Mouse (Mus musculus) limb, embryonic 14.5 days (tissue): ENCODE data around the gene Psme3. TPM values are rescaled to one million over a fixed set of nuclear protein-coding genes. Genes with fewer than 3 reads are reported as not detected.

Source experiments
- ATAC-seq: fragments of 200-750 bp; cut with Nextera tagmentation; 2 replicates; pipeline ENCODE4 v1.8.0; 2017; ENCODE audit warnings: low read depth, moderate number of reproducible peaks, moderate TSS enrichment; ENCODE audit not compliant: low FRiP score
- DNase-seq: peaks from one replicate; pipeline ENCODE4 v3.0.0-alpha.2; 2015; ENCODE audit warnings: low spot score
- H3K27ac ChIP-seq: fragments of 300-500 bp; sonication (generic); replicated peaks from 2 replicates; pipeline ENCODE4 v1.5.1; 2014; ENCODE audit warnings: low read depth, mild to moderate bottlenecking, low read length, moderate library complexity, mixed read lengths
- H3K27me3 ChIP-seq: fragments of 300-500 bp; sonication (generic); 2 replicates; pipeline ENCODE4 v1.6.1; 2014; ENCODE audit warnings: low read length, mixed read lengths; ENCODE audit not compliant: control insufficient read depth, insufficient read depth
- H3K36me3 ChIP-seq: fragments of 300-500 bp; sonication (generic); 2 replicates; pipeline ENCODE4 v1.6.1; 2014; ENCODE audit warnings: mild to moderate bottlenecking, low read length, moderate library complexity, mixed read lengths; ENCODE audit not compliant: control insufficient read depth, insufficient read depth
- H3K4me1 ChIP-seq: fragments of 300-500 bp; sonication (generic); 2 replicates; pipeline ENCODE4 v1.6.1; 2014; ENCODE audit warnings: antibody characterized with exemption, low read length, mixed read lengths; ENCODE audit not compliant: control insufficient read depth, insufficient read depth
- H3K4me2 ChIP-seq: fragments of 300-500 bp; sonication (generic); replicated peaks from 2 replicates; pipeline ENCODE4 v1.6.1; 2014; ENCODE audit warnings: low read depth, mild to moderate bottlenecking, low read length, moderate library complexity; ENCODE audit not compliant: severe bottlenecking
- H3K4me3 ChIP-seq: fragments of 300-500 bp; sonication (generic); replicated peaks from 2 replicates; pipeline ENCODE4 v1.5.1; 2014; ENCODE audit warnings: low read length
- H3K9ac ChIP-seq: fragments of 300-500 bp; sonication (generic); 2 replicates; pipeline ENCODE4 v1.6.1; 2014; ENCODE audit warnings: mild to moderate bottlenecking, low read depth, low read length, moderate library complexity; ENCODE audit not compliant: severe bottlenecking
- H3K9me3 ChIP-seq: fragments of 300-500 bp; sonication (generic); 2 replicates; pipeline ENCODE4 v1.6.1; 2016; ENCODE audit warnings: low read length; ENCODE audit not compliant: control insufficient read depth
- POLR2A ChIP-seq: fragments of 200-500 bp; IDR thresholded peaks from 2 replicates; pipeline ENCODE4 v1.8.0; 2012; ENCODE audit warnings: inconsistent platforms, mild to moderate bottlenecking, moderate library complexity, borderline replicate concordance; ENCODE audit not compliant: insufficient read depth, insufficient read length; ENCODE audit errors: extremely low read depth
- WGBS: fragments of 180-500 bp; shearing (Covaris S2); extraction: QIAGEN DNeasy Blood & Tissue Kit; methylation state at CpG from one replicate; pipeline ENCODE4 v1.1.7; 2014; 5-methylcytosine and 5-hydroxymethylcytosine counted together
- polyA plus RNA-seq, 2 experiments: library from polyadenylated mRNA; depleted of rRNA in 1 of 2; stranded (reverse) in 1 of 2; unstranded in 1 of 2; fragments of >200 nt; fragmentation: Nextera tagmentation in 1 of 2; extraction: Ambion mirVana in 1 of 2; gene quantifications; 2 replicates each; pipeline versions ENCODE4 v1.2.1 to v1.2.3; 2012 to 2014

Gene Psme3
- polyA plus RNA-seq, 2 experiments = 105 to 128 TPM

DNA sequence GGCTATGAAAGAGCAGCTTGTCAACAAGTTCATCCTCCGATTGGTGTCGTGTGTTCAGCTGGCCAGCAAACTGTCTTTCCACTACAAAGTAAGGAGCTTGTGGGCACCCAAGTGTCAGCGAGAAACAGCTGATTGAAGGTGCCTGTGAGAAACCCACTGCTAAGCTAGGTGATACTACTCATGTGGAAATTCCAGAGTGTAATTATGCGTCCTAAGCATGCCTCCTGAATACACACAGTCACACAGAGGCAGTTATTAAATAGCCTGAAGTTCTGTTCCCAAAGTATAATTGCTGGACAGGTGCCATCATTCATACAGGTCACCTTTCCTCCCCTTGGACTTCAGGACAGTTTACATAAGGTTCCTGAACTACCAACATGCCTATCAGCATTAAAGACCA is 32.2 kb upstream of the Psme3 start:
- H3K27ac ChIP-seq = no peak overlapping the region
- H3K27me3 ChIP-seq = no peaks in the 10 kb centered on the region
- peaks cover 4% of the 10 kb centered on the region for H3K4me1 ChIP-seq
- H3K4me2 ChIP-seq = no peak overlapping the region
- peaks cover 15% of the 10 kb centered on the region for H3K36me3 ChIP-seq
- 70% methylated on average over 4 of the region's 4 CpGs for WGBS
- H3K4me3 ChIP-seq = no peak overlapping the region
- no peak for TF ChIP-seq POLR2A
- H3K9ac ChIP-seq = no peak overlapping the region
- ATAC-seq (no peak), DNase-seq (no peak)
- H3K9me3 ChIP-seq = no peaks in the 10 kb centered on the region

DNA sequence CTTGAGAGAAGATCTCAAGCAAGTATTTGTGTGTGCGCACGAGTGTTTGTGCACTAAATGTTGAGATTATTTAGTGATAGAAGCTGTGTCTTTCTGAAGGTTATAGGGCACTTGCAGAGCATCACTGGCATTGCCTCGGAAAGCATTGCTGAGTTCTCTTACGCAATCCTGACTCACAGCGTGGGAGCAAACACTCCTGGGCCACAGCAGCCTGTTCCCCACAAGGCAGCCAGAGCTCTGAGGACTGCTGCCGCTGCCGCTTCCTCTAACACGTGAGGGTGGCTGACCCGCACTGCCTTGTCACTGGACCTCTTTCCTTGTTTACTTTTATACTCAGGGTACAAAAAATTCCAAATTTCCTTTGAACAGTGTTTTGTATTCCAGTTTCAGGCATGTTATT is 28.7 kb upstream of the Psme3 start:
- Histone ChIP-seq H3K27ac (no peak overlapping the region), H3K4me3 (no peak overlapping the region), H3K4me1 (no peaks in the 10 kb centered on the region), H3K9me3 (no peaks in the 10 kb centered on the region), H3K9ac (no peak overlapping the region), H3K27me3 (no peaks in the 10 kb centered on the region), H3K36me3 (peaks cover 45% of the 10 kb centered on the region), H3K4me2 (no peak overlapping the region)
- ATAC-seq (no peak), DNase-seq (no peak)
- TF ChIP-seq POLR2A = no peak
- 90% methylated on average over 9 of the region's 9 CpGs for WGBS

DNA sequence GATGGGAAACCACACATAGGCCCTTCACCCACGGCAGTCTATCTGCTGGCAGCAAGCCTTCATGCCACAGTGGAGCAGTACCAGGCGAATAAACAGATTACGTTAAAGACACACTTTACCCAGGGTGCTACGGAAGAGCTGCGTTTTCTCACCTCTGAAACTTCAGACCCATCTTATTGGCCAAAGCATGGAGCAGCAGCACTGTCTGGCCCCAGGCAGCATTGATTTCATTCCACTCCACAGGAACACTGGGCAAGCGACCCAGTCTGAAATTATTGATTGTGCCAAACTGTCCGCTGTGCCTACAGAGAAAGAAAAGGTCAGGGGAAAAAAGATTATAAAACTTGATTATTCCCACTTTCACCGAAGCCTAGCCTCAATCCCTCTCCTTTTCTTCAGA is 24.8 kb upstream of the Psme3 start:
- Histone ChIP-seq H3K36me3 (peaks cover 75% of the 10 kb centered on the region), H3K9me3 (no peaks in the 10 kb centered on the region), H3K27me3 (no peaks in the 10 kb centered on the region), H3K27ac (no peak overlapping the region), H3K4me3 (no peak overlapping the region), H3K4me2 (no peak overlapping the region), H3K4me1 (no peaks in the 10 kb centered on the region), H3K9ac (no peak overlapping the region)
- 94% methylated on average over 8 of the region's 8 CpGs for WGBS
- TF ChIP-seq POLR2A = no peak
- no peak for DNase-seq
- no peak for ATAC-seq

GRCm38 (mm10) chr11:101295191-101295590 is 20.8 kb upstream of the Psme3 start:
- Histone ChIP-seq H3K9me3 (no peaks in the 10 kb centered on the region), H3K4me3 (no peak overlapping the region), H3K9ac (no peak overlapping the region), H3K36me3 (peaks cover 76% of the 10 kb centered on the region), H3K27ac (no peak overlapping the region), H3K27me3 (no peaks in the 10 kb centered on the region), H3K4me2 (no peak overlapping the region), H3K4me1 (no peaks in the 10 kb centered on the region)
- DNase-seq (no peak), ATAC-seq (no peak)
- no peak for TF ChIP-seq POLR2A
- 95% methylated on average over 8 of the region's 8 CpGs for WGBS

- no peak for ATAC-seq
Observed at GRCm38 (mm10) chr11:101300881-101301280, 15.1 kb upstream of the Psme3 start.

More at GRCm38 (mm10) chr11:101300881-101301280, 15.1 kb upstream of the Psme3 start:
- H3K9ac ChIP-seq = peak overlapping the region; percentile 86
- WGBS = 59% methylated on average over 7 of the region's 7 CpGs
- DNase-seq = no peak
- H3K36me3 ChIP-seq = peaks cover 31% of the 10 kb centered on the region
- peaks cover 10% of the 10 kb centered on the region for H3K4me1 ChIP-seq
- H3K9me3 ChIP-seq = no peaks in the 10 kb centered on the region
- H3K27ac ChIP-seq = no peak overlapping the region
- no peaks in the 10 kb centered on the region for H3K27me3 ChIP-seq
- H3K4me2 ChIP-seq = peak overlapping the region; percentile 82
- TF ChIP-seq POLR2A = no peak
- H3K4me3 ChIP-seq = peak overlapping the region; percentile 87
